Mouse (Mus musculus) neural tube, embryonic 14.5 days (tissue): ENCODE data around the gene Imp3. TPM values are rescaled to one million over a fixed set of nuclear protein-coding genes. Genes with fewer than 3 reads are reported as not detected.

Experiments used
- ATAC-seq: fragments of 200-750 bp; cut with Nextera tagmentation; 2 replicates; pipeline ENCODE4 v1.8.0; 2017; ENCODE audit warnings: low read depth, mild to moderate bottlenecking, moderate TSS enrichment, moderate library complexity
- H3K27ac ChIP-seq: fragments of 300-500 bp; sonication (generic); 2 replicates; pipeline ENCODE4 v1.5.1; 2014; ENCODE audit warnings: low read depth, mild to moderate bottlenecking, control low read depth, low read length, moderate library complexity, mixed read lengths
- H3K27me3 ChIP-seq: fragments of 300-500 bp; sonication (generic); 2 replicates; pipeline ENCODE4 v1.6.1; 2014; ENCODE audit warnings: low read length; ENCODE audit not compliant: control insufficient read depth, insufficient read depth
- H3K36me3 ChIP-seq: fragments of 300-500 bp; sonication (generic); 2 replicates; pipeline ENCODE4 v1.6.1; 2014; ENCODE audit warnings: low read length, mixed read lengths; ENCODE audit not compliant: control insufficient read depth, insufficient read depth
- H3K4me1 ChIP-seq: fragments of 300-500 bp; sonication (generic); 2 replicates; pipeline ENCODE4 v1.6.1; 2014; ENCODE audit warnings: low read length; ENCODE audit not compliant: control insufficient read depth, insufficient read depth
- H3K4me2 ChIP-seq: fragments of 300-500 bp; sonication (generic); 2 replicates; pipeline ENCODE4 v1.6.1; 2014; ENCODE audit warnings: mild to moderate bottlenecking, low read depth, low read length, control low read depth
- H3K4me3 ChIP-seq: fragments of 300-500 bp; sonication (generic); 2 replicates; pipeline ENCODE4 v1.5.1; 2014; ENCODE audit warnings: low read depth, low read length, control low read depth, mixed read lengths
- H3K9ac ChIP-seq: fragments of 300-500 bp; sonication (generic); replicated peaks from 2 replicates; pipeline ENCODE4 v1.6.1; 2014; ENCODE audit warnings: low read depth, mild to moderate bottlenecking, control low read depth, low read length, mixed read lengths
- H3K9me3 ChIP-seq: fragments of 300-500 bp; sonication (generic); 2 replicates; pipeline ENCODE4 v1.6.1; 2016; ENCODE audit warnings: low read length; ENCODE audit not compliant: control insufficient read depth
- WGBS: fragments of 180-500 bp; shearing (Covaris S2); extraction: QIAGEN DNeasy Blood & Tissue Kit; methylation state at CpG from one replicate; pipeline ENCODE4 v1.1.7; 2014; 5-methylcytosine and 5-hydroxymethylcytosine counted together
- polyA plus RNA-seq: library from polyadenylated mRNA; unstranded; fragments of >200 nt; fragmentation: Nextera tagmentation; extraction: Ambion mirVana; gene quantifications from 2 replicates; pipeline ENCODE4 v1.2.1, GENCODE M21; 2014

Imp3 gene
- 71.3 and 74.1 TPM in 2 replicates for polyA plus RNA-seq

DNA sequence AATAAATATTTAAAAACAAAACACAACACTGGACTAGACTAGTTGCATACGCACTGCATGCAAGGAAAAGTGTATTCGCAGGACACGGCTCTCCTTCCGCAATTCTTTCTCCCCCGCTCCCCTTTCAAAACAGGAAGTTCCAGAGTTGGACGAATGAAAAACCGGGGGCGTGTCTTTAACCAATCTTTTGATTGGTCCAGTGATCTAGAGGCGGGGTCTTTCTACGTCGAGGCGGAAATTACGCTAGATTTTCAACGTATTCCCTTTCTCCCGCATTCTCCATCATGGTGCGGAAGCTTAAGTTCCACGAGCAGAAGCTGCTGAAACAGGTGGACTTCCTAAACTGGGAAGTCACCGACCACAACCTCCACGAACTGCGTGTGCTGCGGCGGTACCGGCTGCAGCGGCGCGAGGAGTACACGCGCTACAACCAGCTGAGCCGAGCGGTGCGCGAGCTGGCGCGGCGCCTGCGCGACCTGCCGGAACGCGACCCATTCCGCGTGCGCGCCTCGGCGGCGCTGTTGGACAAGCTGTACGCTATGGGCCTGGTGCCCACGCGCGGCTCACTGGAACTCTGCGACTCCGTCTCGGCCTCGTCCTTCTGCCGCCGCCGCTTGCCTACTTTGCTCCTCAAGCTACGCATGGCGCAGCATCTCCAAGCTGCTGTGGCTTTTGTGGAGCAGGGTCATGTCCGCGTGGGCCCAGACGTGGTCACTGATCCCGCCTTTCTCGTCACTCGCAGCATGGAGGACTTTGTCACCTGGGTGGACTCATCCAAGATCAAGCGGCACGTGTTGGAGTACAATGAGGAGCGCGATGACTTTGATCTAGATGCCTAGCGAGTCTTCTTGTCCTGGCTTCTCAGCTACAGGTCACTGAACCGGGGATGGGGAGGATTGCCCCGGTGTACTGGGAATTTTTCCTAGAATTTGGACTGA is at the start of gene Imp3:
Imp3 (plus strand) TSS at position 253 of the 938 bp plus-strand sequence.
- H3K36me3 ChIP-seq = no peaks in the 10 kb centered on the region
- no peaks in the 10 kb centered on the region for H3K27me3 ChIP-seq
- H3K4me3 ChIP-seq = peak within 1 kb of the TSS; percentile 72
- H3K4me2 ChIP-seq = peak within 1 kb of the TSS; percentile 82
- H3K9ac ChIP-seq = peak within 1 kb of the TSS; percentile 64
- peak within 1 kb of the TSS; percentile 85 for H3K27ac ChIP-seq
- no peaks in the 10 kb centered on the region for H3K9me3 ChIP-seq
- WGBS = under 1% methylated on average over 73 of the region's 73 CpGs
- H3K4me1 ChIP-seq = peaks cover 13% of the 10 kb centered on the region
- ATAC-seq = peak; percentile 97

DNA sequence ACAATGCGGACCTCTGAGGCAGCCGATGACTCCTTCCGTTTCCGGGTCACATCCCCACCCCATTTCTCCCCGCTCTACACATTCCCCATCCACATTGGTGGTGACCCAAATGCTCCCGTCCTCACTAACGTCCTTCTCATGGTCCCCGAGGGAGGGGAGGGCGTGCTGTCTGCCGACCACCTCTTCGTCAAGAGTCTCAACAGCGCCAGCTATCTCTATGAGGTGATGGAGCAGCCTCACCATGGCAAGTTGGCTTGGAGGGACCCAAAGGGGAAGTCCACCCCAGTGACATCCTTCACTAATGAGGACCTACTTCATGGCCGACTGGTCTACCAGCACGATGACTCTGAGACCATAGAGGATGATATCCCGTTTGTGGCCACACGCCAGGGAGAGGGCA is 49.7 kb upstream of the Imp3 start:
- H3K36me3 ChIP-seq = no peaks in the 10 kb centered on the region
- no peak overlapping the region for H3K4me3 ChIP-seq
- 0 out of 2 replicates have a peak, but pooled peaks cover 2% of the 10 kb centered on the region for H3K4me1 ChIP-seq
- 94% methylated on average over 16 of the region's 16 CpGs for WGBS
- no peak overlapping the region for H3K27ac ChIP-seq
- no peak for ATAC-seq
- no peaks in the 10 kb centered on the region for H3K9me3 ChIP-seq
- no peak overlapping the region for H3K9ac ChIP-seq
- H3K4me2 ChIP-seq = no peak overlapping the region
- H3K27me3 ChIP-seq = no peaks in the 10 kb centered on the region

DNA sequence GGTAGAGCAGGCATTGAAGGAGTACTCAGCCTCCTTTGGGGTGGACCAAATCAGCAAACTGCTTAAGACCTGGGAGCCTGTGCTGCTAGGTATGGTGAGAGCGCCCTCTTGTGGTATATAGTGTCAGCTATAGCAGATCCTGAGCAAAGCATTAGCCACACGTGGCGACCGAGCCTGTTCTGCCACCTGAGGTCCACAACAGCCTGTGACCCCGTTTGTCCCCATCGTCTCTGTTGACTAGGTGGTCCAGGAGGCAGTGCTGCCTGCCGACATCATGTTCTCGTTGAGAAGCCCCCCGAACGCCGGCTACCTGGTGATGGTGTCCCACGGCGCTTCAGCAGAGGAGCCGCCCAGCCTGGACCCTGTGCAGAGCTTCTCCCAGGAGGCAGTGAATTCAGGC is 47.5 kb upstream of the Imp3 start:
- H3K9me3 ChIP-seq = no peaks in the 10 kb centered on the region
- H3K4me2 ChIP-seq = peak overlapping the region; percentile 17
- ATAC-seq = peak; percentile 73
- no peak overlapping the region for H3K4me3 ChIP-seq
- peaks cover 11% of the 10 kb centered on the region; the same call in 1 of the 2 replicates for H3K4me1 ChIP-seq
- WGBS = 9% methylated on average over 14 of the region's 14 CpGs
- H3K36me3 ChIP-seq = no peaks in the 10 kb centered on the region
- no peak overlapping the region for H3K9ac ChIP-seq
- H3K27me3 ChIP-seq = no peaks in the 10 kb centered on the region
- no peak overlapping the region for H3K27ac ChIP-seq

DNA sequence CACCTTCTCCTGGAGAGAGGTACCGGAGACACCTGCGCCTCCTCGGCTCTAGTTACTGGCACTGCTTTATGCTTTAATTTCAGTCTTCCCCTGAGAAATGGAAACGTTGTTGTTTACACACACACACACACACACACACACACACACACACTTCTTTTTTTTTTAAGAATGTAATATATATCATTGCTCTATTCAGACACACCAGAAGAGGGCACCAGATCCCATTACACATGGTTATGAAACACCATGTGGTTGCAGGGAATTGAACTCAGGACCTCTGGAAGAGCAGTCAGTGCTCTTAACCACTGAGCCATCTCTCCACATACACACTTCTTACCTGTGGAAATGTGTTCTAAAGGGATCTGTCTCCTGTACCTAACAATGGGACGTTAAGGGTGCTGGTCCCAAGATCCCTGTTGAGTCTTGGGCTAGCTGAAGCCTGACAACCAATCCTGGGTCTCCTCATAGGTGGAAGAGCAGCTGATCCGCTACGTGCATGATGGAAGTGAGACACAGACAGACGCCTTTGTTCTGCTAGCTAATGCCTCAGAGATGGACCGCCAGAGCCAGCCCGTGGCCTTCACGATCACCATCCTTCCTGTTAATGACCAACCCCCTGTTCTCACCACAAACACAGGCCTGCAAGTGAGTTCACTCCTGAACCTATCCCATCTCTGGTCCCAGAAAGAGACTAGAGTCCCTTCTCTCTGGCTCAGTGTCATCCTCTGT is 46.6 kb upstream of the Imp3 start:
- no peak for ATAC-seq
- Histone ChIP-seq H3K36me3 (no peaks in the 10 kb centered on the region), H3K4me3 (no peak overlapping the region), H3K9ac (no peak overlapping the region), H3K27me3 (no peaks in the 10 kb centered on the region), H3K4me2 (no peak overlapping the region), H3K9me3 (no peaks in the 10 kb centered on the region), H3K27ac (no peak overlapping the region), H3K4me1 (peaks cover 11% of the 10 kb centered on the region; the same call in 1 of the 2 replicates)
- 70% methylated on average over 11 of the region's 11 CpGs for WGBS

DNA sequence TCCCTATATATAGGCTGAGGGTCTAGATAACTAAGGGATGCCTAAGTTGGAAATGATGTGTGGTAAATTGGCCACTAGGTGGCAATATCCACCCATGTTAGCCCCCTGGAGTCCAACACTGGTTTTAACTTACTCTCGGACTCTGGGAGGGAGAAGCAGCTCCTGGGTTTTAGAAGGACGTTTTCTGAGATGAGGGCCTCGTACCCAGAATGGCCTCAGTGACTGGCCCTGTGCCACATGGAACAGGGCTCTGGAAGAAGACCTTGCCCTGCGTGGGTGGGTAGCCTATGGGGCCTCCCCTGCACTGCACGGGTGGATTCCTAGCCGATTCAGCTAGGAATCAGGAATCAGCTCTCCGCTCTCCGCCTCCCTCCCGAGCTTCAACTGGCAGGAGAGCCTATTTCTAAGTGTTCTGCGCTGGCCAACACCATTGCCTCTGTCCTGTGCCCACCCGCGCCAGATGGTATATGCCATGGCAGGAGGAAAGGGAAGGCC is 45.7 kb upstream of the Imp3 start:
- H3K4me1 ChIP-seq = peaks cover 11% of the 10 kb centered on the region; the same call in 1 of the 2 replicates
- no peak overlapping the region for H3K4me3 ChIP-seq
- ATAC-seq = peak; percentile 73
- peak overlapping the region; percentile 29; the same call in 1 of the 2 replicates for H3K4me2 ChIP-seq
- 35% methylated on average over 12 of the region's 12 CpGs for WGBS
- H3K27me3 ChIP-seq = no peaks in the 10 kb centered on the region
- no peaks in the 10 kb centered on the region for H3K36me3 ChIP-seq
- H3K9me3 ChIP-seq = no peaks in the 10 kb centered on the region
- H3K27ac ChIP-seq = no peak overlapping the region
- H3K9ac ChIP-seq = no peak overlapping the region; the same call in 1 of the 2 replicates

- H3K4me1 ChIP-seq = peaks cover 11% of the 10 kb centered on the region; the same call in 1 of the 2 replicates
- H3K27me3 ChIP-seq = no peaks in the 10 kb centered on the region
- H3K9me3 ChIP-seq = no peaks in the 10 kb centered on the region
- no peak for ATAC-seq
- no peak overlapping the region for H3K9ac ChIP-seq
- H3K27ac ChIP-seq = no peak overlapping the region
- no peak overlapping the region for H3K4me3 ChIP-seq
- H3K4me2 ChIP-seq = no peak overlapping the region
- H3K36me3 ChIP-seq = no peaks in the 10 kb centered on the region
- 92% methylated on average over 10 of the region's 10 CpGs for WGBS
These were observed 45.2 kb upstream of the Imp3 start for GRCm38 (mm10) chr9:56892111-56892510.

- WGBS = 60% methylated on average over 8 of the region's 8 CpGs
- H3K27ac ChIP-seq = no peak overlapping the region
- no peaks in the 10 kb centered on the region for H3K9me3 ChIP-seq
- no peak overlapping the region for H3K4me2 ChIP-seq
- ATAC-seq = 0 out of 2 replicates have a peak, but pooled peaks have one; percentile 5
- H3K36me3 ChIP-seq = no peaks in the 10 kb centered on the region
- no peak overlapping the region for H3K4me3 ChIP-seq
- no peaks in the 10 kb centered on the region for H3K27me3 ChIP-seq
- no peak overlapping the region for H3K9ac ChIP-seq
- peaks cover 11% of the 10 kb centered on the region; the same call in 1 of the 2 replicates for H3K4me1 ChIP-seq
These were observed 44.0 kb upstream of the Imp3 start for GRCm38 (mm10) chr9:56893313-56893712.

DNA sequence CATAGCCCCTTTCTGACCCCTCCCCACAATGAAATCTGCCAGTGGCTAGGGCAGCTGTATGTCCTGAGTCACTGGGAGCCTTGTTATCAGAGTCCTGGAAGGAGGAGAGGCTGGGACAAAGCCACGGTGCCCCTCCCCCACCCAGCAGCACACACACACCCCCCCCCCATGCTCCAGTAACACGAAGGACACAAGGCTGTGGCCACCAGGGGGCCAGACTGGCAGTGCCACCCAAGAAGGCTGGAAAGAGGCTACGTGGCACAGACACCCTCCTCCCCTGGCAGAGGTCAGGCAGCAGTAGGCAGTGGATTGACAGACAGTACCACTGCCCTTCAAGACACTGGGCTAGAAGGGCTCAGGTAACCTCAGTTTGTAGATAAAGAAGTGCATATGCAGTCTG is 43.3 kb upstream of the Imp3 start:
- Histone ChIP-seq H3K4me1 (peaks cover 11% of the 10 kb centered on the region; the same call in 1 of the 2 replicates), H3K9ac (no peak overlapping the region), H3K4me2 (no peak overlapping the region), H3K27me3 (no peaks in the 10 kb centered on the region), H3K36me3 (no peaks in the 10 kb centered on the region), H3K27ac (no peak overlapping the region), H3K9me3 (no peaks in the 10 kb centered on the region), H3K4me3 (no peak overlapping the region)
- no peak for ATAC-seq
- WGBS = 13% methylated on average over 3 of the region's 3 CpGs
